Mouse (Mus musculus): ENCODE data around the gene Myo1g. TPM values are rescaled to one million over a fixed set of nuclear protein-coding genes. Genes with fewer than 3 reads are reported as not detected.

Gene Myo1g
- polyA plus RNA-seq, 1 experiment from 2014 or later: 0.29 TPM

Small RNA genes within 50 kb of the gene (microRNA-seq; reads per million reads assigned to microRNA genes)
- not detected for gene Gm22123 (ENCODE audit: borderline number of aligned reads)

Other genes with a start within 250 kb of the Myo1g start
- 131 and 135 TPM in 2 replicates for gene Tmed4, start 246.1 kb downstream of the Myo1g start, polyA plus RNA-seq (2014; fragmentation: Nextera tagmentation; extraction: Ambion mirVana)
- 75.3 and 82.5 TPM in 2 replicates for gene Ogdh, start 229.3 kb downstream of the Myo1g start, polyA plus RNA-seq (2014; fragmentation: Nextera tagmentation; extraction: Ambion mirVana)
- 9.0 and 9.6 TPM in 2 replicates for gene Zmiz2, start 131.9 kb downstream of the Myo1g start, polyA plus RNA-seq (2014; fragmentation: Nextera tagmentation; extraction: Ambion mirVana)
- 5,819 and 6,203 TPM in 2 replicates for gene Ppia, start 105.5 kb downstream of the Myo1g start, polyA plus RNA-seq (2014; fragmentation: Nextera tagmentation; extraction: Ambion mirVana)
- 853 and 854 TPM in 2 replicates for gene H2afv, start 76.5 kb downstream of the Myo1g start, polyA plus RNA-seq (2014; fragmentation: Nextera tagmentation; extraction: Ambion mirVana)
- gene Purb, start 45.0 kb downstream of the Myo1g start, polyA plus RNA-seq (2014; fragmentation: Nextera tagmentation; extraction: Ambion mirVana): 14.8 and 15.8 TPM in 2 replicates
- gene Ccm2, start 25.9 kb upstream of the Myo1g start, polyA plus RNA-seq (2014; fragmentation: Nextera tagmentation; extraction: Ambion mirVana): 81.6 and 90.7 TPM in 2 replicates
- 9.2 and 9.9 TPM in 2 replicates for gene Nacad, start 85.1 kb upstream of the Myo1g start, polyA plus RNA-seq (2014; fragmentation: Nextera tagmentation; extraction: Ambion mirVana)
- gene Tbrg4, start 105.1 kb upstream of the Myo1g start, polyA plus RNA-seq (2014; fragmentation: Nextera tagmentation; extraction: Ambion mirVana): 33.0 and 33.5 TPM in 2 replicates
- gene Wap, start 117.7 kb upstream of the Myo1g start, polyA plus RNA-seq (2014; fragmentation: Nextera tagmentation; extraction: Ambion mirVana): not detected in 2 replicates
- 4.9 and 5.6 TPM in 2 replicates for gene Ramp3, start 137.6 kb upstream of the Myo1g start, polyA plus RNA-seq (2014; fragmentation: Nextera tagmentation; extraction: Ambion mirVana)

Data from embryonic facial prominence, embryonic 11.5 days (tissue).